Mouse (Mus musculus): ENCODE results near the gene Cfd. TPM values are rescaled to one million over a fixed set of nuclear protein-coding genes. Genes with fewer than 3 reads are reported as not detected.

Cfd gene
- polyA plus RNA-seq, 1 experiment from 2014 or later, result not detected

DNA sequence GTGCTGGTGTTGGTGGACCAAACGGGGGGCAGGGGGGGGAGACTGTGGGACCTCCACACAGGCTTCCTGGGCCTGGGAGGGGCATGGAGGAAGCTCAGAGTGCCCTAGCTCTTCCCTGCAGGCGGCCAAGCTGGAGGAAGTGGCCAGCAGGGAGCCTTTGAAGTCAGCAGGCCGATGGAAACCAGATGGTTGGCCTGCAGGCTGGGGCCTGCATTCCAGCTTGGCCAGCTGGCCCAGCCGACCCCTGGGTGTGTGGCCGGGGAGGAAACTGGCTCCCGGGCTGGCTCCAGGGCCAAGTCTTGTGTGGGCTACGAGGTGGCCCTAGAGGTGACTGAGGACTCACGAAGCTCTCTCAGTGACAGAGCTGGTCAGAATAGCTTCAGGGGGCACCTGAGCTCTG is 42.1 kb downstream of the Cfd start:
- peaks cover 92% of the 10 kb centered on the region for H3K4me1 ChIP-seq
- WGBS, result 23% methylated on average over 8 of the region's 8 CpGs

GRCm38 (mm10) chr10:79933145-79933679 is 42.6 kb downstream of the Cfd start:
- 54% methylated on average over 9 of the region's 9 CpGs for WGBS
- H3K27ac ChIP-seq, result peak overlapping the region; percentile 77
- no peak for ATAC-seq (ENCODE audit: borderline replicate concordance, extremely low read depth, low FRiP score, low TSS enrichment)
- H3K4me3 ChIP-seq, result no peak overlapping the region
- 0 out of 2 replicates have a peak, but pooled peaks cover 3% of the 10 kb centered on the region for H3K36me3 ChIP-seq
- H3K9ac ChIP-seq, result no peak overlapping the region
- H3K27me3 ChIP-seq, result no peaks in the 10 kb centered on the region
- H3K4me1 ChIP-seq, result peaks cover 95% of the 10 kb centered on the region
- peak overlapping the region; percentile 1; the same call in 1 of the 2 replicates for H3K4me2 ChIP-seq
- H3K9me3 ChIP-seq, result no peaks in the 10 kb centered on the region

More for the DNA sequence above, 42.1 kb downstream of the Cfd start:
- H3K9me3 ChIP-seq, result no peaks in the 10 kb centered on the region
- peak overlapping the region; percentile 1; the same call in 1 of the 2 replicates for H3K4me2 ChIP-seq
- H3K4me3 ChIP-seq, result 0 out of 2 replicates have a peak overlapping the region, but pooled peaks have one; percentile 4
- no peaks in the 10 kb centered on the region for H3K27me3 ChIP-seq
- H3K36me3 ChIP-seq, result 0 out of 2 replicates have a peak, but pooled peaks cover 3% of the 10 kb centered on the region
- peak; percentile 44; the same call in 1 of the 2 replicates for ATAC-seq (ENCODE audit: borderline replicate concordance, extremely low read depth, low FRiP score, low TSS enrichment)
- no peak overlapping the region for H3K9ac ChIP-seq
- peak overlapping the region; percentile 77 for H3K27ac ChIP-seq

GRCm38 (mm10) chr10:79933861-79934260 is 43.2 kb downstream of the Cfd start:
- H3K4me1 ChIP-seq, result peaks cover 93% of the 10 kb centered on the region
- ATAC-seq (ENCODE audit: borderline replicate concordance, extremely low read depth, low FRiP score, low TSS enrichment), result no peak
- H3K9ac ChIP-seq, result no peak overlapping the region
- H3K4me3 ChIP-seq, result no peak overlapping the region
- peak overlapping the region; percentile 52 for H3K27ac ChIP-seq
- H3K36me3 ChIP-seq, result 0 out of 2 replicates have a peak, but pooled peaks cover 3% of the 10 kb centered on the region
- 65% methylated on average over 6 of the region's 6 CpGs for WGBS
- H3K4me2 ChIP-seq, result no peak overlapping the region
- H3K27me3 ChIP-seq, result no peaks in the 10 kb centered on the region
- no peaks in the 10 kb centered on the region for H3K9me3 ChIP-seq

DNA sequence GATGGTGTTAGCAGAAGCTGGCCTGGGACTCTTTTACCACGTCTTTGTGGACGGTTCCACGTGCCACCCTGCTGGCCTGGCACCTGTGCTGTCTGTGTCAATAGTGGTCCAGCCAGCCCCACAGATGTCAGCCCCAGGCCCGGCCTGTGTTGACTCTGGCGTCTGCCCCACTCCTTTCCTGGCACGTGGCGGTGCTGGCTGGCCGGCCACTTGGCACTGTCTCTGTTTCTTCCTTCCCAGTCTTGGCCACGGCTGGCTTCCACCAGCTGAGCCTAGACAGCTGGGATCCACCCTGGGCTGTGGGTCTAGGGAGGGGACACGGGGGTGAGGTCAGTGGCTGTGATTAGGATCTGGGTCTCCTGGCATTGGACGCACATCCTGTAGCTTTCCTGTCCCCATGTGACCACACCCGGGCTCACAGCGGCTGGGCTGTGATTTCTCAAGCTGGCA is 43.6 kb downstream of the Cfd start:
- peak; percentile 63 for ATAC-seq (ENCODE audit: borderline replicate concordance, extremely low read depth, low FRiP score, low TSS enrichment)
- Histone ChIP-seq H3K4me2 (no peak overlapping the region), H3K27ac (peak overlapping the region; percentile 52)

GRCm38 (mm10) chr10:79934794-79935569 is 44.3 kb downstream of the Cfd start:
- Histone ChIP-seq H3K4me1 (peaks cover 82% of the 10 kb centered on the region), H3K27ac (peak overlapping the region; percentile 52), H3K9ac (no peak overlapping the region), H3K4me3 (no peak overlapping the region), H3K36me3 (0 out of 2 replicates have a peak, but pooled peaks cover 3% of the 10 kb centered on the region), H3K9me3 (no peaks in the 10 kb centered on the region), H3K4me2 (no peak overlapping the region), H3K27me3 (no peaks in the 10 kb centered on the region)
- 85% methylated on average over 16 of the region's 16 CpGs for WGBS
- ATAC-seq (ENCODE audit: borderline replicate concordance, extremely low read depth, low FRiP score, low TSS enrichment), result no peak

More for the DNA sequence above, 43.6 kb downstream of the Cfd start:
- H3K4me1 ChIP-seq, result peaks cover 89% of the 10 kb centered on the region
- no peak overlapping the region for H3K9ac ChIP-seq
- H3K27me3 ChIP-seq, result no peaks in the 10 kb centered on the region
- 38% methylated on average over 13 of the region's 13 CpGs for WGBS
- no peaks in the 10 kb centered on the region for H3K9me3 ChIP-seq
- no peak overlapping the region for H3K4me3 ChIP-seq
- 0 out of 2 replicates have a peak, but pooled peaks cover 3% of the 10 kb centered on the region for H3K36me3 ChIP-seq

DNA sequence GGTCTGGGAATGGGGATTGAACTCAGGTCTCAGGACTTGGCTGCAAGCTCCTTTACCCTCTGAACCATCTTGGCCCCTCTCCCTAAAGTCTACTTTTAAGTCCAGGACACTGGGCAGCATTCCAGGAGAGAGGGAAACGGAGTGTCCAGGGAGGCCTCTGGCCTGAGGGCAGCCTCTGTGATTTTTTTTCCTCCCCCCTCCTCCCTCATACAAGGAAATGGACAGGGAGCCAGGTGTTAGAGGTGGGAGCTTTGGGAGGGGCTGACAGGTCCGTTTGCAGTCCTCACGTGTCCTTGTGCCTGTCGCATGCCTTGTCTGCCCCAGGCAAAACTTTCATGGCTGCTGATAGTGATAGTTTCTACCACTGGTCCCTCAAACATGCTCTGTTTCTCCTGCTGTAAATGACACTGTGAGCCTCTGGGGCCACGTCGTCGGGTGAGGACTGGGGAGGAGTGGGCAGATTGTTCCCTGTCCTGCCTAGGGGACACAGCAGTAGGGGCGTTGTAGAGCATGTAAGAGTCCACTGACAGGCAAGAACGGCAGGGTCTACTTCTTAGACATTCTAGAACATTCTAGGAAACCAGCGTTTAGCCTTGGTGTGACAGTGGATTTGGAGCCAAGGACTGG is 45.7 kb downstream of the Cfd start:
- Histone ChIP-seq H3K27me3 (no peaks in the 10 kb centered on the region), H3K4me1 (peaks cover 77% of the 10 kb centered on the region), H3K36me3 (0 out of 2 replicates have a peak, but pooled peaks cover 3% of the 10 kb centered on the region), H3K9me3 (no peaks in the 10 kb centered on the region), H3K27ac (peak overlapping the region; percentile 82), H3K4me3 (peak overlapping the region; percentile 2; the same call in 1 of the 2 replicates), H3K4me2 (peak overlapping the region; percentile 45), H3K9ac (no peak overlapping the region; the same call in 1 of the 2 replicates)
- no peak for ATAC-seq (ENCODE audit: borderline replicate concordance, extremely low read depth, low FRiP score, low TSS enrichment)
- 37% methylated on average over 10 of the region's 10 CpGs for WGBS

DNA sequence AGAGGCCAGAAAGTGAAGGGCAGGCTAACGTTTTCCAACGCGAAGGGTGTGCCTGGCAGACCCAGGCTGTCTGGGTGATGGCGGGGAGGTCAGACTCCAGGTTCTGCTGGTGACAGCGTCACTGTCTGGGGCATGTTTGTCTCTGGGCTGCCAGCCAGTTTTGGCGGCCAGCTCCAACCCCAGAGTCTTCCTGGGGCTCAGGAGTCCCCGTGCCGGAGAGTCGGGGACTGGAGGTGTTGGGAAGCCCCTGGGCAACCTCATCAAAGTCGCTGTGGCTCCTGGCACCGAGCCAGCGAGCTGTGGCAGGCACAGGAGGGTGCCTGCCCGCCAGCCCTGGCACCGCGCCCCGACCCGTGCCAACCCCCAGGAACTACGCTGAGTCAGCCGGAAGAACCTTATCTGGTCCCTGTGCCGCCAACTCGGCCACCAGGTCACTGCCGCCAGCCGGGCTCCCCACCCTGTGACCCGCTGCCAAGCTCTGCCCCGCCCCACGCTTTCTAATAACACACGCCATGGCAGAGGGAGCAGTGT is 46.3 kb downstream of the Cfd start:
- H3K9ac ChIP-seq, result no peak overlapping the region; the same call in none of the 2 replicates
- peak overlapping the region; percentile 45 for H3K4me2 ChIP-seq
- 32% methylated on average over 27 of the region's 27 CpGs for WGBS
- peaks cover 71% of the 10 kb centered on the region for H3K4me1 ChIP-seq
- H3K27ac ChIP-seq, result peak overlapping the region; percentile 82
- H3K4me3 ChIP-seq, result peak overlapping the region; percentile 2; the same call in 1 of the 2 replicates
- no peaks in the 10 kb centered on the region for H3K27me3 ChIP-seq
- peaks cover 6% of the 10 kb centered on the region; the same call in 1 of the 2 replicates for H3K36me3 ChIP-seq
- ATAC-seq (ENCODE audit: borderline replicate concordance, extremely low read depth, low FRiP score, low TSS enrichment), result peak; percentile 33
- no peaks in the 10 kb centered on the region for H3K9me3 ChIP-seq

- Histone ChIP-seq H3K4me3 (no peak overlapping the region), H3K27ac (no peak overlapping the region), H3K9me3 (no peaks in the 10 kb centered on the region), H3K4me1 (peaks cover 61% of the 10 kb centered on the region), H3K36me3 (peaks cover 10% of the 10 kb centered on the region; the same call in 1 of the 2 replicates), H3K9ac (no peak overlapping the region), H3K4me2 (no peak overlapping the region), H3K27me3 (no peaks in the 10 kb centered on the region)
- no peak for ATAC-seq (ENCODE audit: borderline replicate concordance, extremely low read depth, low FRiP score, low TSS enrichment)
- 76% methylated on average over 11 of the region's 11 CpGs for WGBS
These were observed 47.3 kb downstream of the Cfd start for GRCm38 (mm10) chr10:79937775-79938526.

DNA sequence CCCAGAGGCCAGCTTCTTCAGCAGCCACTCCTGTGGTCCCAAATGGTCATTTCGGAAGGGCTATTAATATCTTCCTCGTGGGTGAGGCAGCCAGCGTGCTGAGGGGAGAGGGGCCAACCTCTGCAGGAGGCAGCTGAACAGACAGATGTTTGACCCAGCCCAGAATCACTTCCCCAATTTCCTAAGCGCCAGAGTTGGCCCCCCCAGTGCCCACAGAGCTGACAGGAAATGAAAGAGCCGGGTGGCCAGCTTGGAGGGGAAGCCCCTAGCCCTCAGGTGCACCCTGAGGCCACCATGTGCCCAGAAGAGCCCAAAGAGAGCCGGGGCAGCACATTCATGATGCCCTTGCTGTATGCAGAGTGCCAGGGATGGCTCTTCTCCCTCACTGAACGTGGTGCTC is 50.1 kb downstream of the Cfd start:
- no peak for ATAC-seq (ENCODE audit: borderline replicate concordance, extremely low read depth, low FRiP score, low TSS enrichment)
- H3K9ac ChIP-seq, result no peak overlapping the region
- no peaks in the 10 kb centered on the region for H3K27me3 ChIP-seq
- no peak overlapping the region for H3K4me2 ChIP-seq
- no peak overlapping the region for H3K27ac ChIP-seq
- peaks cover 49% of the 10 kb centered on the region for H3K4me1 ChIP-seq
- WGBS, result 49% methylated on average over 7 of the region's 7 CpGs
- peaks cover 10% of the 10 kb centered on the region; the same call in 1 of the 2 replicates for H3K36me3 ChIP-seq
- H3K4me3 ChIP-seq, result no peak overlapping the region
- no peaks in the 10 kb centered on the region for H3K9me3 ChIP-seq

Data from lung, embryonic 15.5 days (tissue).